Mouse (Mus musculus): ENCODE measurements at regions not wholly inside any gene's neighbourhood (a gene's known extent, or its start where the extent isn't known, plus 50 kb on each side); places are given as distances from the start of the nearest gene placed in this dataset.

- H3K27ac ChIP-seq (ENCODE audit: insufficient read depth, low read depth) = no peak overlapping the region
- H3K4me2 ChIP-seq (ENCODE audit: insufficient read depth, low read depth, poor library complexity, severe bottlenecking) = no peak overlapping the region
- in situ Hi-C loops (cut with MboI; ENCODE audit: low pct_ligation_motif_present, low pct_unique_long_range_greater_than_20kb, low sequenced_read_pairs) = no loop called here
- H3K79me2 ChIP-seq (replicated peaks; ENCODE audit: control insufficient read depth, extremely low read depth, insufficient read depth, poor library complexity, severe bottlenecking) = no peaks in the 10 kb centered on the region
- no peaks in the 10 kb centered on the region for H3K4me1 ChIP-seq (ENCODE audit: control insufficient read depth in 1 of 2, insufficient read depth in 2 of 2)
- no peak overlapping the region for H3K9ac ChIP-seq (ENCODE audit: insufficient read depth, low read depth)
- TF ChIP-seq EP300 (IDR thresholded peaks at IDR 0.05; ENCODE audit: low read length) (no peak), MEF2A (IDR thresholded peaks at IDR 0.05; ENCODE audit: borderline replicate concordance, low read depth, low read length) (no peak), ZNF384 (IDR thresholded peaks at IDR 0.05; ENCODE audit: low read depth, low read length) (no peak), POLR2A (IDR thresholded peaks at IDR 0.05; ENCODE audit: low read depth, low read length) (no peak), MAZ (IDR thresholded peaks at IDR 0.05; ENCODE audit: low read depth, low read length) (no peak), TCF12 (IDR thresholded peaks at IDR 0.05; ENCODE audit: low read depth, low read length) (no peak), NRF1 (IDR thresholded peaks at IDR 0.05; ENCODE audit: low read depth, low read length) (no peak), GABPA (IDR thresholded peaks at IDR 0.05; ENCODE audit: insufficient replicate concordance, low read depth, low read length) (no peak), MXI1 (IDR thresholded peaks at IDR 0.05; ENCODE audit: low read depth, low read length) (no peak), CHD1 (IDR thresholded peaks at IDR 0.05; ENCODE audit: low read depth, low read length) (no peak), ZC3H11A (IDR thresholded peaks at IDR 0.05; ENCODE audit: low read depth, low read length) (no peak)
- peaks cover 18% of the 10 kb centered on the region for H3K9me3 ChIP-seq (replicated peaks; ENCODE audit: low read length)
- H3K27me3 ChIP-seq (replicated peaks) = no peaks in the 10 kb centered on the region
- no peak for DNase-seq (ENCODE audit: extremely low read depth)
- dilution Hi-C loops (cut with MboI; ENCODE audit: extremely low pct_ligation_motif_present, extremely low pct_unique_long_range_greater_than_20kb, low sequenced_read_pairs) = no loop called here
- H3K36me3 ChIP-seq (replicated peaks in 1 of 2; ENCODE audit: control insufficient read depth in 1 of 2, insufficient read depth in 1 of 2, low read length in 1 of 2) = no peaks in the 10 kb centered on the region
- no peak overlapping the region for H3K4me3 ChIP-seq (replicated peaks in 1 of 3; ENCODE audit: low read depth in 2 of 3, low read length in 2 of 3, poor library complexity in 1 of 3)
Measured at GRCm38 (mm10) chr3:18295921-18296320, 347.7 kb downstream of the Cypt12 start.

- Histone ChIP-seq H3K27me3 (replicated peaks) (no peaks in the 10 kb centered on the region), H3K79me2 (replicated peaks; ENCODE audit: control insufficient read depth, extremely low read depth, insufficient read depth, poor library complexity, severe bottlenecking) (no peaks in the 10 kb centered on the region), H3K9me3 (replicated peaks; ENCODE audit: low read length) (peaks cover 25% of the 10 kb centered on the region), H3K4me1 (ENCODE audit: control insufficient read depth in 1 of 2, insufficient read depth in 2 of 2) (no peaks in the 10 kb centered on the region), H3K36me3 (replicated peaks in 1 of 2; ENCODE audit: control insufficient read depth in 1 of 2, insufficient read depth in 1 of 2, low read length in 1 of 2) (no peaks in the 10 kb centered on the region), H3K4me2 (ENCODE audit: insufficient read depth, low read depth, poor library complexity, severe bottlenecking) (no peak overlapping the region), H3K4me3 (replicated peaks in 1 of 3; ENCODE audit: low read depth in 2 of 3, low read length in 2 of 3, poor library complexity in 1 of 3) (no peak overlapping the region), H3K9ac (ENCODE audit: insufficient read depth, low read depth) (no peak overlapping the region), H3K27ac (ENCODE audit: insufficient read depth, low read depth) (no peak overlapping the region)
- in situ Hi-C loops (cut with MboI; ENCODE audit: low pct_ligation_motif_present, low pct_unique_long_range_greater_than_20kb, low sequenced_read_pairs) = no loop called here
- no peak for DNase-seq (ENCODE audit: extremely low read depth)
- dilution Hi-C loops (cut with MboI; ENCODE audit: extremely low pct_ligation_motif_present, extremely low pct_unique_long_range_greater_than_20kb, low sequenced_read_pairs) = no loop called here
- TF ChIP-seq USF1 (IDR thresholded peaks at IDR 0.05; ENCODE audit: low read depth, low read length) (no peak), JUN (IDR thresholded peaks at IDR 0.05; ENCODE audit: insufficient read depth, low read depth, low read length) (no peak)
Measured at GRCm38 (mm10) chr3:18298699-18299098, 350.5 kb downstream of the Cypt12 start.

- dilution Hi-C loops (cut with MboI; ENCODE audit: extremely low pct_ligation_motif_present, extremely low pct_unique_long_range_greater_than_20kb, low sequenced_read_pairs) = no loop called here
- H3K4me1 ChIP-seq (ENCODE audit: control insufficient read depth in 1 of 2, insufficient read depth in 2 of 2) = no peaks in the 10 kb centered on the region
- no peak for DNase-seq (ENCODE audit: extremely low read depth)
- H3K4me3 ChIP-seq (replicated peaks in 1 of 3; ENCODE audit: low read depth in 2 of 3, low read length in 2 of 3, poor library complexity in 1 of 3) = no peak overlapping the region
- no peak overlapping the region for H3K27ac ChIP-seq (ENCODE audit: insufficient read depth, low read depth)
- TF ChIP-seq POLR2AphosphoS2 (IDR thresholded peaks at IDR 0.05; ENCODE audit: low read depth, low read length) (no peak), SIN3A (IDR thresholded peaks at IDR 0.05; ENCODE audit: low read length) (no peak), CTCF (conservative IDR thresholded peaks at IDR 0.05 in 1 of 2, IDR thresholded peaks at IDR 0.05 in 1 of 2; ENCODE audit: low read depth in 2 of 2, low read length in 2 of 2) (no peak), ELF1 (IDR thresholded peaks at IDR 0.05; ENCODE audit: low read depth, low read length) (no peak), ZMIZ1 (IDR thresholded peaks at IDR 0.05; ENCODE audit: low read depth, low read length) (no peak), MEF2A (IDR thresholded peaks at IDR 0.05; ENCODE audit: borderline replicate concordance, low read depth, low read length) (no peak), POLR2A (IDR thresholded peaks at IDR 0.05; ENCODE audit: low read depth, low read length) (no peak)
- peaks cover 25% of the 10 kb centered on the region for H3K9me3 ChIP-seq (replicated peaks; ENCODE audit: low read length)
- no peak overlapping the region for H3K9ac ChIP-seq (ENCODE audit: insufficient read depth, low read depth)
- in situ Hi-C loops (cut with MboI; ENCODE audit: low pct_ligation_motif_present, low pct_unique_long_range_greater_than_20kb, low sequenced_read_pairs) = no loop called here
- no peak overlapping the region for H3K4me2 ChIP-seq (ENCODE audit: insufficient read depth, low read depth, poor library complexity, severe bottlenecking)
- H3K36me3 ChIP-seq (replicated peaks in 1 of 2; ENCODE audit: control insufficient read depth in 1 of 2, insufficient read depth in 1 of 2, low read length in 1 of 2) = no peaks in the 10 kb centered on the region
- H3K27me3 ChIP-seq (replicated peaks) = no peaks in the 10 kb centered on the region
- H3K79me2 ChIP-seq (replicated peaks; ENCODE audit: control insufficient read depth, extremely low read depth, insufficient read depth, poor library complexity, severe bottlenecking) = no peaks in the 10 kb centered on the region
Measured at GRCm38 (mm10) chr3:18299502-18299901, 351.3 kb downstream of the Cypt12 start.

Measured in CH12.LX (cell line).